Mouse (Mus musculus) kidney, postnatal 25 days (tissue): ENCODE data around the gene Slc4a10.

Source experiments
- DNase-seq, 2 experiments: peaks; one replicate each; pipeline ENCODE4 v3.0.0; 2021; ENCODE audit warnings: mixed read lengths in 2 of 2

Slc4a10 gene

DNA sequence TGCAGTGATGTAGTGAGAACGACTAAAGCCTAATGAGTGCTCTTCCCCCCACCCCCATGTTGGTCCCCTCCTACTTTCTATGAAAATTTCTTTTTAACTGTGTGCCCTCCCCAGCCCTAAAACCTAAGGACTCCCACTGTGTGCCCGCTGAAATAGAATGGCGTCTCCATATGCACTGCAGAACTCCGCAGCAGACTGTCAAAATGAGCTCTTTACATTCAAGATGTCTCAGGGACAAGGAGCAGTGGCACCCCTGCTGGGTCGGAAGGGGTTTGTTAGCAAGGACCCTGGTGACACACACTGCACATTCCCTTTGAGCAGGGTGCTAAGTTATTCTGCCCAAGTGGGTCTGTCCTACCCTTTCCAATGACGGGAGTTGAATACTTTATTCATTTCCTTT is 309.5 kb downstream of the Slc4a10 start:
- DNase-seq: no peak

DNA sequence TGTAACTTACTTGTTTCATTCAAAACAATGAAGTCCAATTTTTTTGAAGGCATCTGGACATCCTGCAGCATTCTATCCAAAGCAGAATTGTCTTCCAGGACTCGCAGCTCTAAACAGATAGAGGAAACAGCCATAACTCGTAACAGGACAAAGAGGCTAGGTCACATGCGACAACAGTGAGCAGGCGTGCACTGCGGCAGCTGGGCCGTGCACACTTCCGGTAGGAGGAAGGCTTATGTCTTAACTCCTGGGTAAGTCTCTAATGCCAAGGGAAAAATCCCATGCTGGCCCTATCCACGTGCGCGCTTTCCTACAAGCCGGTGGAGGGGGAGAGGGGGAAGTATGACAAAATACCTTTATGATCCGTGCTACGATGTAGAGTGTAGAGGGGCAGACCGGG is 310.3 kb downstream of the Slc4a10 start:
- DNase-seq: no peak

DNA sequence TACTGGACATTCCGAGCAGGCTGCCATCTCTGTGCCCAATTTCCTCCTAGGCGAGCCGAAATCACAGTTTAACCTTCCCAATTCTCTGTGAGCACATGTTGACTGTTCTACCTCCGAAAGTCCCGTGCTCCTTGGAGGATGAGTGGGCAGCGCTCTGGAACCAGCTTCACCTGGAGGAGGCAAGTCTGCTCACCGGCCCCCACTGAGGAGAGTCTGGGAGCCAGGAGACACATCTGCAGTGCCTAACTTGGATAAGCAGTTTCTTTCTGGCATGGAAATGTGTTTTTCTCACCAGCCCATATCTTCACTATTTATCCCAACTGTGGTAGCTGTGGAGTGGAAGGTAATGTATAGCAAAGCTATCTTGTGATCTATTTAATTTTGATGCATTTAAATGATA is 311.0 kb downstream of the Slc4a10 start:
- DNase-seq: no peak

DNA sequence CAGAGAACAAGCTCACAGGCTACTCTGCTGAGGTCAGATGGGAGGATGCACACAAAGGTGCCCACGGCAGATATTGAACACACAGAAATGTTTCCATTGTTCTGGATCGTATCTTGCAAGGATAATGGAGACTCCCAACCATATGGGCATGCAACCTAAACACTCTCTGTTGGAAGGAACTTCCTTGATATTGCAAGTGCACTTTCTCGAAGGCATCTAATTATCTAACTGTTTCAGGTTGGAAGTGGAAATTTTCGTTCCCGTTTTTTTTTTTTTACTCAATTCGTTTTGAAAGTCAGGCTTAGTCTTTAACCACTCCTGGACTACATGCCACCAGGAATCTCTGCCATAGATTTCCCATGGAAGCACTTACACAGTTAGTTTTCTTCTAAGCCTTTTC is 314.6 kb downstream of the Slc4a10 start:
- no peak for DNase-seq

DNA sequence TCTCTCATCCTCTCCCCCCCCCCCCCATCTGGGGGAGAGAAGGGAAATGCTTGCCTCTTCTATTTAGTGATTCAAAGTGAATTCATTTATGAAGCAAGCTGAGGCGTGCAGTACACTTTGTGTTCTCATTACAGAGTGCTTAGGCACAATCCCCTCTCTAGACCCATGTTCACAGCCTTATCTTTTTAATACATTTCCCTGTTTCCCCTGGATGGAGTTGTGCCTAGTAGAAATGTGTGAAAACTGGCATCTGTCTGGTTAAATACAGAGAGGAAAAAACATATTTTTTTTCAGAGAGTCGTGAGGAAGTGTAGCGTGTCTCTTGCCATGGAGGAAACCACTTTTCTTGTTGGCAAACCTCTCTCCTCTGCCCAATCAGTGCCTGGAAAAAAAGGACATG is 315.3 kb downstream of the Slc4a10 start:
- no peak for DNase-seq

DNA sequence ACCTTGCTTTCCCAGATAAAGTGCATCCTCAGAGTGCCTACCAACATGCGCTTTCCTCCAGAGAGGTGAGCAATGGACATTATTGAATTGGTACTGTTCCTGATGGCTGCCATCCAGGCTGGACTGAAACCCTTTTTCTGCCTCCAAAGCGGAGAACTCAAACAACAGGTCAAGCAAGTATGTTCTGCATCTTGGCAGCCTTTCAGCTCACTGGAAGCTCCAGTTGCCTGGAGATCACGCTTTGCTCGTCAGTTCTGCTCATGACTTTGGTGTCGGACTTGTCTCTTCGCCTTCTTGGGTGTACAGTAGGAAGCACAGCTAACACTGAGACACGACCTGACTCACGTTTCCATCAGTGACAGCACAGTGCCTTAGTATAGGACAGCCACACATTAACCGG is 315.9 kb downstream of the Slc4a10 start:
- peak in 1 of 2 experiments; percentile 10 for DNase-seq

DNA sequence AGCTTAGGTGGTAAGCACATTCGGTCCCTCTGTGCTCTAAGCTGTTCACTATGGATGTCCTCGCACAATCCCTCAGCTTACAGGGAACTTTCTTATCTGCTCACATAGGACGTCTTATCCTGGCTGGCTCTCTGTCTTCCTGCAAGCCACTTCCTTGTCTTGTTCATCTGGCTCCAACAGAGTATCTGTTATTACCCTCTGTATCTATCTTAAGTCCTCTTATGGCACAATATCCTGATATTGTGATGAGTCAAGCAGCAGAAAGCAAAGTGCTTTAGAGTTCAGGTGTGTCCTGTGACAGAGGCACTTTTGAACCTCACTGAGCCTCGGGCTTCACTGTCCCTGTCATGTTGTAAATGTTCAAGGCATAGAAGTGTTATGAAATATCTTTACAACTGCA is 317.3 kb downstream of the Slc4a10 start:
- no peak for DNase-seq

DNA sequence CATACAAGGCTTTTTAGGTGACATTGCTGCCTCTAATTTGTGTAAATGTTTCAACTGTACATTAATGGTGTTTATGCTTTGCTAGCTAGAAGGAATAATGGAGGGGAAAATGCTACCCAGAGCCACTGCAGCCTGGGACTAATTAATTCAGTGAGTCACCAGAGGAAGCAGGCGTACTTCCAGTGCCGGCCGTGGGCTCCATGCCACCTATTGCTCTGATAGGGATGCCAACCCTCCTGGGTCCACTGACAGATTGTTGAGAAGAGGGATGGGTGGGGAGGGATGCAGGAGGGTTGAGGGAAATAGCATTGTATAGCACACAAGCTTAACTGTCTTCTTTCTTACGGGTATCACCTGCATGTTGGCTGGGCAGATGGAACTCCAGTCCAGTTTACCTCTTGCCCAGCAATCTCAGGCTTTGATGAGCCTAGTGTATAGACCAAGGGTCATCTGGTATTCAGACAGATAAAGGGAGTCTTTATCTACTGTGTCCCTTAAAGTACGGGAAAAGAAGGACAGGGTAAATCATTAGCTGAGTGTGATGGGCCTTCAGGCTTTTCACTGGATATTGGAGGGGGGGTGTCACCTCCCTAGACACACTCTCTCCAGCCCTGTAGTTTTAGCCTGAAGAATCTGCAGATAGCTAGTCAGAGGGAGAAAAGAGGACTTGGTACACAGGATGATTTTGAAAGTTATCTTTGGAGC is 322.2 kb downstream of the Slc4a10 start:
- no peak for DNase-seq

DNA sequence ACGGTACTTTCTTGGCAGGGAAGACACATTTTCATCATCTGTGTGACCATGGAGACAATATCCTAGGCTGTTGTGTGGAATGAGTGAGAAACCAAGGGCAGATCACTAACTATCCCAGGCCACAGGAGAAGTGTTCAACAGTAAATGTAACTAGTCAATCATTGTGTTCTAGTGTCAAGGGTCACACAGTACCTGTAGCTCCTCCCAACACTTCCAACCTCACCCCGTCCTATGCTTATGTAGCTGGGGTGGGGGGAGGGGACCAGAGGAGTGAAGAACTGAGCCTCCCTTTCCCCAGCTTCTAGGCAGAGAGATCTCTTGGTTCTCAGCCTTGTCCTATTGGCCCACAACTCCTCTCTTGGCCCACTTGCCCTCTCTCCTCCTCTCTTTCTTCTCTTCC is 323.8 kb downstream of the Slc4a10 start:
- DNase-seq: no peak

DNA sequence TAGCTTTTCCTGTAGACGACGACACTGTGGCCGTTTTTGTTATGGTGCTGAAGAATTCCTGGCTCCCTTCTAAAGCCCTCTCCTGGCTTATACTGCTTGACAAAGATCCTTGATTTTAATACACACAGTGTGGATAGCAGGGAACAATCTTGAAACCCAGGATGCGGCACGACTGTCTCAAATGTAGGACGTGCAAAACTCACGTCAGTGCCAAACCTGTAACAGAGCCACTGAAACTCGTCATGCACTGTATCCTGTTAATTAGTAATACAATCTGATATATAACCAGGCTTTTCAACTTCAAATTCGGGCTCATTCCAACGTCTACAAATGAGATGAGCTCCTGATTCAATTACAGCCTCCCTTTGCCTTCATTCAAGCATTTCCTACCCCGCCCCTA is 327.4 kb downstream of the Slc4a10 start:
- DNase-seq: no peak
